Mouse (Mus musculus): Measurements from ENCODE around the gene Slc39a11.
A peak's percentile ranks its signal among the peaks of the same experiment; 100 is the strongest.

Slc39a11 gene

DNA sequence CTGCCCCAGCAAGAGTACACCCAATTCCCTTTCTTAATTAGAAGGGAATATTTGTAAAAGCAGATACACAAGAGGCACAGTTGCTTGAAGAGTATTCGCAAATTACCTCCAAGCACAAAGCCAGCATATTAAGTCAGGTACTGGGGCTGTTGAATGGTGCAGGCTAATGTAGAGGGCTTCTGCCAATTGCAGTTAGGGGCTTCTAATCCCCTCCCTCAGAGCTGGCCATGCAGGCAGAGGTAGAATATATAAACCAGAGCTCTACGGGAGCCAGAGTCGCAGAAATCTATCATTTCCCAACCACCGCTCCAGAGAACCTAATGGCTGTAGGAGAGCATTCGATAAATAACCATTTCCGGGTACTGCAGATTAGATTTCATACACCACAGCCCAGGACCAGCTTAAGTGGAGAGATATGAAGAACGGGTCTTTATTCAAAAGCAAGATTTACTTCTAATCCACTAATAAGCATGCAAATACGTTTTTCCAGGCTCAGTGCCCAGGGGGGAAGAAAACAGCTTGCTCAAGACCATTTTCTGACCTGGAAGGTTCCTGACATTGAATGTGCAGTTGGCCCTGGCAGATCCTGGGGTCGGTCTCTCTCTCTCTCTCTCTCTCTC, 302.9 kb downstream of the Slc39a11 start:
- DNase-seq (ENCODE audit: low read depth): no peak

DNA sequence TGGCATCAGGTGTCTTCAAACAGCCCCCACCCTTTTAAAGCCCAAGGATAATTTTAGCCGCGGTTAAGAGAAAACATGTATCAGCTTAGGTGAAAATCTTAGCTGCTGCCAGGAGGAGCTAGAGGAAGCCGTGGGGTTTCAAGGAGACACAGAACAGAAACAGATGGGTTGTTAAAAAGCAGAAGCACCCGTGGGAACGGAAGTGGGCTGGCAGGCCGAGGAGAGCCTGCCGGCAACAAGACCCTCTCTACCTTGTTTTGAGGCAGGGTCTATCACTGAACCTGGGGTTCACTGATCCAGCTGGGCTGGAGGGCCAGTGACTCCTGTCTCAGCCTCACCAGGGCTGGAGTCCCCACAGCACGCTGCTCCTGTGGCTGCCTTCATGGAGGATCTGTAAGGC, 310.1 kb downstream of the Slc39a11 start:
- no peak for DNase-seq (ENCODE audit: low read depth)

DNA sequence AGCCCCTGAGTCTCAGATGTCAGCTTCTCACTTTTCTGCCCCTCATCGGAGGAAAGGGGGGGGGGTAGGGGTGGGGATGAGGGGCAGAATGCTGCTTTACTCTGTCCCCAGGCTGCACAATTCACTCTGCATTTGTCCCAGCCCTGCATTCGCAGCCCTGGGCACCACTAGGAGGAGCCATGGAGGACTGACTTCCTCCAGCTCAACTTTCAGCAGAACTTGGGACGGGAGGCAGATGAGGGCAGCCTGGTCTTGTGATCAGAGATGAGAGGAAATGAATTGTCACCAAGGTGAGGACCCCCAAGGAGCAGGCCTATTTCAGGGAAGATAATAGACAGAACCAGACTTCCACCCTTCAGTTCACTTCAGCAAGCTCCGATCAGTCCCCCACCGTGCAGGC, 311.3 kb downstream of the Slc39a11 start:
- no peak for DNase-seq (ENCODE audit: low read depth)

DNA sequence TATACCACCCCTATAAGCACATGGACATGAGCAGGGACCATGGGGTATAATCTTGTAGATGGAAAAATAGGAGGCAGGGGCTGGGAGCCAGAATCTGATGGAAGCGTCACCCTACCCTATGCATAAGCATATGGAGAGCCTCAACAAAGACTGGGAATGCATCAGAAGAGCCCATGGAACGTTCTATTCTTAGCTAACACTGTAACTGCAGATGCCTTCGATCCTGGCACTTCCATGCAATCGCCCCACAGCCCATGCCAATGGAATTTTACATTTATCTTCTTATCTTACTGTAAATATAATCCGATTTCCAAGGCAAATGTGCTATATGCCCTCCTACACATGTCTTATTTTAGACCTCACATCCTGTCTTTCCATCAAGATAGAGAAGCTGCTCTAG, 314.2 kb downstream of the Slc39a11 start:
- DNase-seq (ENCODE audit: low read depth): no peak

DNA sequence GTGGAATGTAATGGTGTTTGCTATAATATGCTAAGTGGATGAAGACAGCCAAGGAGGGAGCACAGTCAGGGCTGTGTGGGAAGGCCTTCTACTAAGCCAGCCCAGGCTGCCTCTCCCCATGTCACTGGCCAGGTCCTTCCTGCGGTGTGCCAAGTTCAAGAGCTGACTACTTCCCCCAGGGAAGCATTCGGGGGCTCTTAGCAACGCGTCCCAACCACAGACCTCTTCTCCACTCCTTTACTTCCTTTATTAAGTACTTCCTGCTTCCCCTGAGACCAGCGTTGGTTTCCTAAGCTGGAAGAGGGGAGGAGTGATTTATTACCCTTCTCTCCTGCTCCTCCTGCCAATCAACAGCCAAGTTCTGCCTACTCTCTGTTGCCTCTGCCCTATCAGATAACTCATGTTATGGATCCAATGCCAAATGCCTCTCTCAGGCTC, 315.4 kb downstream of the Slc39a11 start:
- peak; percentile 44 for DNase-seq (ENCODE audit: low read depth)

DNA sequence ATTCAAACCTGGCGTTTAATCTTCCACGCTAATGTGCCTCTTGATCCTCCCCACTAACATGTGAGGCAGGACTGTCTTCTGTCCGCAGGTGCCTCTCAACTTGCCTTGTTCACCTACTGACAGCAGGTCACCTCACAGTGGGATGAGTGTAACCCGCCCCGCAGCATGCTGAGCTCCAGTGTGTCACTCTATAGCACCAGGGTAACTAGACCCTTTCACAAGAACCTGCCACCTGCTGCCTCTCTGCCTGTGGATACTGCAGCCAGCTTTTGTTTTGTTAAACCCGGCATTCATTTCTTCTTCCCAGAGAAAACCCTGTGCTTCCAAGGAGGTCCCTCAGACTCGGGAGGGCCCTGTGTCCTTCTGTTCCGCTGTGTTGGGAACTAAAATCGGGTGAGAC, 316.3 kb downstream of the Slc39a11 start:
- no peak for DNase-seq (ENCODE audit: low read depth)

DNA sequence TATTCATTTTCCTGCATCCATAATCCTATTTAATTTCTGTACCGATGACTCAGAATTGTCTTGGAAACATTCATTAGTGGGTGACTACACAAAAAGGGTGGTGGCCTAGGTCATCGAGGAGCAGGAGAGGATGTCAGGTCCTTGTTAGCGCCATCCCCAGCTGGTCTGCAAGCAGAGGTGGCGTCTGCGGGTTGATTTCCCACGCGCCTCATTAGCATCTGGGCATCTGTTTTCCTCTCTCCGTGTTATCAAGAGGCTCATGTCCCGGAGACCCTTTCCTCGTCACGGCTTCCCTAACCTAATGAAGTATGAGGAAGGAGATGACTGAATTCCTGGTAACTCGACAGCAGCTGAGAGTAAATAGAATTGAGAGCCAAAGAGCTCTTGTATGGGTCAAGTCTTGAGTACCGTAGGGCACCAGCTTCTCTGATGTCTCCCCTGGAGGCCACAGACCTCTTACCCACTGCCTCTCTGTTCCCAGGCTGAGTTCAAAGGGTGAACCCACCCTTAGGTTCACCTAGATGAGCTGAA, 319.8 kb downstream of the Slc39a11 start:
- DNase-seq (ENCODE audit: low read depth): no peak

DNA sequence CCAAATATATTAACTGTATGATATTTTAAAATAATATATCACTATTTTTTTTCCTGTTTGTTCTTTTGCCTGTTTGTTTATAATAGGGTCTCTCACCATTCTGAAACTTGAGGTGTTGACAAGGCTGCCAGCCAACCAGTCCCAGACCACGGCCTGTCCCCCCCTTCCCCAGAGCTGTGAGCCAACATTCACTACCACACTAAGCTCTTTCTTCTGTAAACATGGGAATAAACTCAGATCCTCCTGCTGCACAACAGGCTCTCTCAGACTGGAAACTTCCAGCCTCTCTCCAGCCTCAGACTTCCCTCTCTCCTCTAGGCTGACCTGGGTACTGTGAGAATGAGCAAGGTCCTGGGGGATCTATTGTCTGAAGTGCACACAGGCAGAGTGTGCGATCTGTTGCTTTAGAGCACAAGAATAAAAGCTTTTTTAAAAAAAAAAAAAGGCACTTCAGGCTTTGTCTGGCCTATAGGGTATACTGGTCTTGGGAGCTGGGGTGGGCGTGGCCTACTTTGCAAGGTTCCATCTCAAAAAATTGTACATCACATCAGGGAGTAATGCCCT, 322.3 kb downstream of the Slc39a11 start:
- no peak for DNase-seq (ENCODE audit: low read depth)

DNA sequence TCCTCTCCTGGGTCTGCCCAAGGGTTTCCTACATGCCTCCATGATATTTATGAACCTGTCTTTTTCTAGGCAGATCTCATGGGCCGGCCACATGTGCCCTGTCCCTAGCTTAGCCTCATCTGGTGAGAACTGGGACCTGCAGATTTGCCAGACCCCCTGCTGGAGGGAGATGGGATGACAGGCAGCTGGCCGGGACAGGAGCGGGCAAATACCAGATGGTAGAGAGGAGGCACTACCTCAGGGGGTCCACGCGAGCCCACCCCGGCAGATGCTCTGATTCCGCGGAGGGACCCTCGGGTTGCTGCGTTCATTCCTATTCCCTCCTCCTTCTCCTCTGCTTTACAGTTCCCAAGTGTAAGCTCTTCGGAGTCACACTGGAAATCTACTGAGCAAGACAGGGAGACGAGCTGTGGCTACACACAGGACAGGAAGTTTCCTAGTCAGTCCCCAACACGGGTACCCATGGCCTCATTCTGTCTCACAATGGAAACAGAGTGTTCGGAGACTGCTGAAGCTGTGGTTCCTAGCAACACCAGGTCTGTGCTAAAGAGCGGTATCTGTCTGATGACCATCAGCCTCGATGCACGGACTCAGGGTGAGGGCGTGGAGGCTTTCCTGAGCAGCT, 323.4 kb downstream of the Slc39a11 start:
- peak; percentile 40 for DNase-seq (ENCODE audit: low read depth)

DNA sequence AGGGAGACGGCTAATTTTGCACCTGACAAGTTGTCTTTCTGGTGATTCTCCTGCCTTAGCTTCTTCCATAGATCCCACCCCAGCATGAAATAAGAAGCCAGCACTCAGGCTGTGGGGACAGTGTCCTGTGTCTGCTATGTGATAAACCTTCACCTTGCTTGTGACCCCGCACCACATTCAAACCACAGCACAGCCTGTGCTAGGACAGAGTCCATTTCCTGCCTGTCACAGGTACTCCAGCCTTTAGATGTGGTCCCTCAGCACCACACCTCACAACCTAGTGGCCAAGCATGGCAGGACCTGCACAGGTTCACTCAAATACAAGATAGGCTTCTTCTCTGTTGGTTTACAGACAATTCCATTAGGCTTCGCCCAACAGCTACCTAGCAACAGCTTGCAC, 328.3 kb downstream of the Slc39a11 start:
- DNase-seq (ENCODE audit: low read depth): no peak

DNA sequence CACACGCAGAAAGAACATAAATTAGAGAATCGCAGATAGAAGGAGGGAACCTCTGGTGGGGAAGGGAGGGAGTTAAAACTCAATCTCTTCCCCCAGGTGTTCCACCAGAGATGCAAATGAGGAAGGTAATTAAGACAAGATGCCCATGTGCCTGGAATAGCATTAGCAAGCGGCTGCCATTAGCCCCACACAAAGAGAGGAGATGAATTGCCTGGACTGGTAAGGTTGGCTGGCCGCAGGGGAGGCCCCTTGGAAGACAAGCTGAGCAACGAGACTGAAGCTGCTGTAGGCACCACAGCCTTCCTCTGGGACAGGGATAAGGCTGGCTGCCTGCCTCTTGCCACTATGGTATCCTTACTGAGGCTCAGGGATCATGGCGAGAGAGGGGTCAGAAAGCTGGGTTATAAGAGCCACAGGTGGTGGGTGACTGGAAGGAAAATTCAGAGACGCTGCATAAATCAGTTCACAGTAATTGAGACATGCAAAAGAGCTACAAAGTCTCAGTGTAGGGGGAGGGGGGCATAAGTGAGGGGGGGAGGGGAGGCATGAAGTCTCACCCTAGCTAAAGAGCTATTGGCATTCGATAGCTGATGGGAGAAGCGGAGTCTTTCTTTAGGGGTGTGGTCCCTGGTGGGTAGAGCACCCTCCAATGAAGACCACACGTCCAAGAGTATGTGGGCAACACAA, 340.5 kb downstream of the Slc39a11 start:
- DNase-seq (ENCODE audit: low read depth): no peak

DNA sequence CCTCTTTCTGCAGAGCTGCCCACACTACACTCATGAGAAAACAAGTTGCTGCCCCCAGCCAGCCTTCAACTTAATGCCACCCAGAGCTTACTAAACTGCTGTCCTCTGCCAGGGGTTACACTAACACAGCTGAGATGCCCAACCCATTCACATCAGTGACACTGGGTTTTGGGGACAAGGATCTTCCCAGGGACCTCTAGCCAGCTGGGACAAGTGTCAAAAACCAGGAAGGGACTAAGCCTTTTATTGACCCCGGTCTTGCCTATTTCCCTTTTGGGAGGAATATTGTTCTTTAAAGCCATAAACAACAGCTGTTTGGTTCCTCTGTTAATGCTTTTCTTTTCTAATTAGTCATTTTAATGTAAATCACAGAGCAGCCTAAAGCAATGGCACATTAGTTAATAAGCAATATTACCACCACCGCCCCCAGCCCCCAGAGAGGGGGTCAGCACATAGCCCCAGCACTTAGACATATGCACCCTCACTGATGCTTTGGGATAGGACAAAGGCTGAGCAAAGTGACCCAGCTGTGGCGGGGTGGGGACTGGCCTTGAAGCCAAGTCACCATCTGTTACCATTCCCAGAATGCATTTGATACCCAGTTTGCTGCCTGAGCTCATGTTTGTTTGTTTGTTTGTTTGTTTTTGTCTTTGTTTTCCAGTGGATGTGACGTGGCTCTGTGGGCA, 341.5 kb downstream of the Slc39a11 start:
- DNase-seq (ENCODE audit: low read depth): no peak

DNA sequence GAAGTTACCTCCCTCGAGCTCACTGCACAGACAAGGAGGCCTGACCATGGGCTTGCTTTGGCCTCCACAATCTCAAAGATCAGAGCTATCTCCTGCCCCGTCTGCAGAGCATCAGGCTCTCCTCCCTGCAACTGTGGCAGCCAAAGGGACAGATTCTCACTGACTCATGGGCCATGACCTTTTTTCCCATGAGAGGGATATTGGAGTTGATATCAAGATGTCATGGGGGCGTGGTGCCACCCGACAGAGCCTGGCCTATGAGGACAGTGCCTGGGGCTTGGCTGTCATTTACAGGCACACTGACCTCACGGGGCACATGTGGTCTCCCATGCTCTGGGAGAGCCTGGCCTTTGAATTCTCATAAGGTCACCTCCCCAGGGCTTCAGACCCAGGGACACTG, 346.7 kb downstream of the Slc39a11 start:
- DNase-seq (ENCODE audit: low read depth): no peak

DNA sequence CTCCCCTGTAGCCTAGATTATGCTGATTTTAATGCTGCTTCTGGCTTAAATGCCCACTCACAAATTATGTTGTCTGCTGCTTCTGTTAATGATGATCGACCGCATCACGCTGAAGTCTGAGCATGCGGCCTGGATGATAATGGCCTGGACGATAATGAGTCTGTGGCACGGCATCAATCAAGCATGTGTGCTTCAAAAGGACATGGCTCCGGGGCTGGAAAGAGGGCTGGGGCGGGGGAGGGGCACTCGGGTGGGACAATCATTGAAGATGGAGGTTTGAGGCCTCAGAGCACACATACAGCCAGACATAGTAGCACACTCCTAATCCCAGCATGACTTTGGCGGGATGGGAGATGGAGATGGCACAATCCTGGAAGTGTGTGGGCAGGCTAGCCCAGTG, 350.4 kb downstream of the Slc39a11 start:
- DNase-seq (ENCODE audit: low read depth): no peak

DNA sequence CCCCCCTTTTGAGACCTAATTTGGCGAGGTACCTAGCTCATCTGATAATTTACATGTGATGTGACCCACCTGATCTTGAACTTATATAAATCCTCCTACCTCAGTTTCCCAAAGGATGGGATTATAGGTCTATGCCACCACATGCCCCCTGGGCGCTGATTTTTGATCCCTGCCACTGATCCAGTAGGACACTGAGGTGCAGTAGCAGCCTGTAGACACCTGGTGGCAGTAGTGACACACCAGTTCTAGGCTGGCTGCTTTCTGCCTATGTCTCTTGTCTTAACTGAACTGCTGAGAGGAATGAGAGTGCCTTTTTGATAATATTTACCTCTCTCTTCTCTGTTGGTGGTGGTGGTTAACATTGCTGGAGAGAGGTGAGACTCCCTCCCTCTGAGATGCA, 352.1 kb downstream of the Slc39a11 start:
- peak; percentile 87 for DNase-seq (ENCODE audit: low read depth)

DNA sequence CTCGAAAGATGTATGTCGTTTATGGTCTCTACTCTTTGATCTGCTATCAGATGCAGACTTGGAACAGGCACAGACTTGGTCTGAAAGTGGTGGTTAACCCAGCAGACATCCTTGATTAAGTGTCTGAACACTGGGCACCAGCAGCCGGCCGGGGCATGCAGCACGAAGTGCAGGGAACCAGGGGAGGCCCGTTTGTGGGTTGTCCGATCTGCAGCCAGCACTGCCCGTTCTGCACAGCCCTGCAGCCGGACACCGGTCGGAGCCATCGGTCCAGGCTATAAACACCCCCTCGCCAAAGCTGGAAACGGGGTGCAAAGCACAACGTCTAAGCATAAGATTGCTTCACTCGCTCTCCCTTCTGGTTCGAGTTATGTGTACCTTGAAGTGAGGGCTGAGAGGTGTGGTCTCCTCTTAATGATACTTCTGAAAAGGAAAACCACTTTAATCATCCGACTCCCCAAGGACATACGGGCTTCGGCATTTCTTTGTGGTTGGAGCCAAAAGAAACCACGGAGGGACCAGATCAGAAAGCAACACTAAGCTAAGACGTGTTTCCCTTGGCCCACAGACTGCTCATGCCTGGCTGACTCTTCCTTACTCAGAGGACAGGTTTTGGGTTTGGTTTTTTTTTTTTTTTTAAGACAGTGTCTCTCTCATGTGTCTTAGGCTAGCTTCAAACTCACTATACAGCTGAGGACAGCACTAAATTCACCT, 352.8 kb downstream of the Slc39a11 start:
- peak; percentile 69 for DNase-seq (ENCODE audit: low read depth)

DNA sequence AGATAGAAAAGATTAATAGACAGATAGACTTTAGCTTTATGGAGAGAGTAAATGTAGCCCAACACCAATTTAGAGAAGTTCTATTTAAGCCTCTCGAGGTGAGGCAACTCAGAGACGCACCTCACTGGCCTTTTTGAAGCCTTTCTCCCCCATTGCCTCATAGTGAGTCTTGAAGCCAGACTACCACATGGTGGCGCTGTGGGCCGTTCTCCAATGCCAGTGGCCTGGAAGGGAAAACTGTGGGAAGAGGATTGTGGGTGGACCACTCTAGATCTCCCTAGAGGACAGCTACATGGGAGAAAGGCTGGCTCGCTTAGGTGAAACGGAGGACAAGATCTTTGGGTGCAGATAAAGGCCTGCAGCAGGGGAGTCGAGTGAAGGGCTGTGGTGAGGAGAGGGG, 353.7 kb downstream of the Slc39a11 start:
- DNase-seq (ENCODE audit: low read depth): peak; percentile 80

DNA sequence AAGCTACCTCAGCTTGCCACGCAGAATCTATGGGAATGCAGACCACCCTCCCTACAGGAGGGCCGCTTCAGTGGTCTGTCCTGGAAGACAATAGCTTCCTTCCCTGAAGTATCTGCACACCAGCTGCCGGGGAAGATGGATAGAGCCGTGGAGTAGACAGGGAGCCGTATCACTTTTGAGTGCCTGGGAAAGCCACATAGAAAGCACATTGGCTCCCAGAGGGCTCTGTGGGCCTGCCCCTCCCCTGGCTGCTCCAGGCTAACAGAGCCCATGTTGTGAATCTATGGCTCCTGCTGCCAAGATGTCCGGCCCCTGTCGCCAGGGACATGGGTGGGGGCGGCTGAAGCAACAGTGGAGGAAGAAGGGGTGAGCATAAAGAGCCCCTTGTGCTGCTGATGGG, 355.4 kb downstream of the Slc39a11 start:
- no peak for DNase-seq (ENCODE audit: low read depth)

DNA sequence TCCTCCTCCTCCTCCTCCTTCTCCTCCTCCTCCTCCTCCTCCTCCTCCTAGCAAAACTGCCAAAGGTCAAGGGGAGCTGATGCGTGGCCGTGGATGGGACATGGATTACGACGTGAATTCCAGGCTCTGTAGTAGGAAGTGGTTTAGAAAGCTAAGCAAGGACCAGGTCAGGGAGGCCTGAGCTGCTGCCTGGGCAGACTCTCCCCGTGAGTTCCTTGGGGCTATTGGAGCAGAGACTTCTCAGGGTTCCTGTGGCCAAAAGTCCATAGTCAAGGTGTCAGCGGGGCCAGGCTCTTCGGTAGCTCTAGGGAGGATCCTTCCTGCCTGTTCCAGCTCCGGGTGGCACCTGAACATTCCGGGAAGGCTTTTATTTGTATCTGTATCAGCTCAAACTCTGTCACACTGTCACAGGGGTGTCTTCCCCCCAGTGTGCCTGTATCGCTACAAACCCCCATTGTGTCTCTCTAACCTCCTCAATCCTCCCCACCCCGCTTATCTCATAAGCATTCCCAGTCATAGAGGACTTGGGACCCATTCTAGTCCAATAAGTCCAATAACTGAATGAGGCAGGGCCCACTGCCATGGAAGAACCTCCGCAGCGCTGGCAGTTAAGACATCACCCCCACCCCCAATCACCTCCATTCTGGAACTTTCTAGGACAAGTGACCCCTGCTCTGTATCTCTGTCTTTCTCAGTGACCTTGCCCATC, 356.8 kb downstream of the Slc39a11 start:
- DNase-seq (ENCODE audit: low read depth): no peak

DNA sequence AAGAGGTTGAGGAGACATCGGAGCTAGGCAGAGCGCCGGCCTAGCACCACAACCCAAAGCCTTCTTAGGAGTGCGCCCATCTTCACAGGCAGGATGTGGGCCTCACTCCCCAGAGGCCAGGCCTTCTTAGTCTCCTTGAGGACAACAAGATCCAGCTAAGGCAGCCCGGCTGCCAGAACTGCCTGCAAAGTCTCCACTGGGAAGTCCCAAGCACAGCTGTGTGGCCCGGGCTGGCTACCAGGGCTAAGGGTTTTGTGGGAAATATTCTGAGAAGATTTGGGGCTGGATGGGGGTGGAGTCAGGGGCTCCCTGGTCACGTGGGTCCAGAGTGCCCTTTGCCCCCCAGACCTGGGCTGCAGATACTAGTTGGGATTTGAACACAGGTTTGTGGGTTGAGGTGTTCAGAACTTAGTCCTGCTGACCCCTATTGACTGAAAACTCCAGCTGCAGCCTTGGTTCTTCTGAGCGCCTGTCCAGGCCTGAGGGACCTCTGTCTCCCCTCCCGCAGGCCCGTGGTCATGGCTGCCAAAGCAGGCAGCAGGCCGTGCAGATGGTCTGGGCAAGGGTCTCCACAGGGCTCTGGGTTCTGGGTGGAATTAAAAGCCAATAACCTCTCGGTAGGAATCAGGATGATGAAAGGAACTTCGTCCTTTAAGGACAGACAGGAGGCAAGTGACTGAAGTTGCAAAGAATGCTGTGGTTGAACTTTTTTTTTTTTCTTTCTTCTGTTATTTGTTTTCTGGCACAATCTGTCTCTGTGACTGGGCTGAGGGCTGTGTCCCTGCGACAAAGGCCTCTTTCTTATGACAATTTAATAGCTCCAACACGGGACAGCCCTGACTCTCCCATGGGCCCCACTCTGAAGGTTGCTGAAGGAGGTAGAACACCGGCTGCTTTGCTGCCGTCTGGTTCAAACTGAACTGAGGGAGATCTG, 357.8 kb downstream of the Slc39a11 start:
- DNase-seq (ENCODE audit: low read depth): peak; percentile 33

Data from NIH3T3 (cell line).